Mouse (Mus musculus) midbrain, embryonic 11.5 days (tissue): ENCODE results near the gene Tiam2. TPM values are rescaled to one million over a fixed set of nuclear protein-coding genes. Genes with fewer than 3 reads are reported as not detected.

Source experiments
- ATAC-seq: fragments of 200-750 bp; cut with Nextera tagmentation; 2 replicates; pipeline ENCODE4 v1.8.0; 2017; ENCODE audit warnings: moderate TSS enrichment, moderate library complexity; ENCODE audit not compliant: low FRiP score
- DNase-seq: peaks from one replicate; pipeline ENCODE4 v3.0.0; 2015; ENCODE audit warnings: low spot score; ENCODE audit errors: missing footprints
- H3K27ac ChIP-seq: fragments of 300-500 bp; sonication (generic); 2 replicates; pipeline ENCODE4 v1.5.1; 2014; ENCODE audit warnings: low read depth, low read length
- H3K27me3 ChIP-seq: fragments of 300-500 bp; sonication (generic); 2 replicates; pipeline ENCODE4 v1.6.1; 2014; ENCODE audit warnings: mild to moderate bottlenecking, low read length, moderate library complexity, mixed read lengths; ENCODE audit not compliant: control insufficient read depth, insufficient read depth
- H3K36me3 ChIP-seq: fragments of 300-500 bp; sonication (generic); 2 replicates; pipeline ENCODE4 v1.6.1; 2014; ENCODE audit warnings: mild to moderate bottlenecking, low read length, moderate library complexity, mixed read lengths; ENCODE audit not compliant: control insufficient read depth, insufficient read depth
- H3K4me1 ChIP-seq: fragments of 300-500 bp; sonication (generic); 2 replicates; pipeline ENCODE4 v1.6.1; 2014; ENCODE audit warnings: low read length; ENCODE audit not compliant: control insufficient read depth, insufficient read depth
- H3K4me2 ChIP-seq: fragments of 300-500 bp; sonication (generic); 2 replicates; pipeline ENCODE4 v1.6.1; 2014; ENCODE audit warnings: mild to moderate bottlenecking, moderate library complexity
- H3K4me3 ChIP-seq: fragments of 300-500 bp; sonication (generic); 2 replicates; pipeline ENCODE4 v1.5.1; 2014; ENCODE audit warnings: low read depth, low read length
- H3K9ac ChIP-seq: fragments of 300-500 bp; sonication (generic); 2 replicates; pipeline ENCODE4 v1.6.1; 2014; ENCODE audit warnings: low read length
- H3K9me3 ChIP-seq: fragments of 300-500 bp; sonication (generic); 2 replicates; pipeline ENCODE4 v1.6.1; 2016; ENCODE audit warnings: low read length; ENCODE audit not compliant: control insufficient read depth
- WGBS: fragments of 180-500 bp; shearing (Covaris S2); extraction: QIAGEN DNeasy Blood & Tissue Kit; methylation state at CpG from one replicate; pipeline ENCODE4 v1.1.7; 2014; 5-methylcytosine and 5-hydroxymethylcytosine counted together
- polyA plus RNA-seq: library from polyadenylated mRNA; unstranded; fragments of >200 nt; fragmentation: Nextera tagmentation; extraction: Ambion mirVana; gene quantifications from 2 replicates; pipeline ENCODE4 v1.2.1, GENCODE M21; 2014

The Tiam2 gene
- polyA plus RNA-seq, 1 experiment from 2014 or later = 2.5 TPM

DNA sequence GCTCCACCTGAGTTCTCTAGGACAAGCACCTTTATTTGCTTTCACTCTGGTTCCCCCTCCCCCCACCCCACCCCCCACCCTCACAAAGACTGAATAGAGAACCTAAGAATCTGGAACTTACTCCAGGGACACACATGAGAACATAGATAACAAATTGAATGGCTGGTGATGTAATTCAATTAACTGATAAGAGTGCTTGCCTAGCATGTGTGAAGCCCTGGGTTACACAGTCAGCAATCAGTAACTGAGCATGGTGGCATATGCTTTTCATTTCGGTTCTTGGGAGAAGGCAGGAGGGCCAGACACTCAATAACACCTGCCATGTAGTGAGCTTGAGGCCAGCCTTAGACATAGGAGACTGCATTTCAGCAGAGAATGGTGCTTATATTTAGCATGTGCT lies 229.9 kb downstream of the Tiam2 start:
- Histone ChIP-seq H3K36me3 (no peaks in the 10 kb centered on the region), H3K9ac (no peak overlapping the region), H3K27ac (no peak overlapping the region), H3K4me3 (no peak overlapping the region), H3K4me1 (peaks cover 2% of the 10 kb centered on the region), H3K27me3 (no peaks in the 10 kb centered on the region), H3K4me2 (no peak overlapping the region), H3K9me3 (no peaks in the 10 kb centered on the region)
- WGBS = 89% methylated on average over 1 of the region's 1 CpGs
- ATAC-seq (no peak), DNase-seq (no peak)

- DNase-seq (peak; percentile 99), ATAC-seq (peak; percentile 99)
- peak within 1 kb of the TSS; percentile 59 for H3K4me3 ChIP-seq
- H3K9ac ChIP-seq = peak within 1 kb of the TSS; percentile 60
- peaks cover 2% of the 10 kb centered on the region for H3K4me1 ChIP-seq
- H3K36me3 ChIP-seq = no peaks in the 10 kb centered on the region
- under 1% methylated on average over 60 of the region's 60 CpGs for WGBS
- no peaks in the 10 kb centered on the region for H3K27me3 ChIP-seq
- no peaks in the 10 kb centered on the region for H3K9me3 ChIP-seq
- peak within 1 kb of the TSS; percentile 72 for H3K4me2 ChIP-seq
- H3K27ac ChIP-seq = peak within 1 kb of the TSS; percentile 42; the same call in 1 of the 2 replicates
Measured at GRCm38 (mm10) chr17:3557331-3558311, 231.2 kb downstream of the Tiam2 start, which contains the start of gene Tfb1m. Gene Tfb1m (minus strand): TSS chr17:3557781.

- ATAC-seq (no peak), DNase-seq (no peak)
- Histone ChIP-seq H3K36me3 (no peaks in the 10 kb centered on the region), H3K27ac (no peak overlapping the region; the same call in 1 of the 2 replicates), H3K9ac (no peak overlapping the region), H3K4me3 (peak overlapping the region; percentile 59; the same call in 1 of the 2 replicates), H3K4me1 (peaks cover 2% of the 10 kb centered on the region), H3K4me2 (peak overlapping the region; percentile 72), H3K27me3 (no peaks in the 10 kb centered on the region), H3K9me3 (no peaks in the 10 kb centered on the region)
- 76% methylated on average over 9 of the region's 9 CpGs for WGBS
Measured at GRCm38 (mm10) chr17:3558356-3558870, 232.0 kb downstream of the Tiam2 start.

DNA sequence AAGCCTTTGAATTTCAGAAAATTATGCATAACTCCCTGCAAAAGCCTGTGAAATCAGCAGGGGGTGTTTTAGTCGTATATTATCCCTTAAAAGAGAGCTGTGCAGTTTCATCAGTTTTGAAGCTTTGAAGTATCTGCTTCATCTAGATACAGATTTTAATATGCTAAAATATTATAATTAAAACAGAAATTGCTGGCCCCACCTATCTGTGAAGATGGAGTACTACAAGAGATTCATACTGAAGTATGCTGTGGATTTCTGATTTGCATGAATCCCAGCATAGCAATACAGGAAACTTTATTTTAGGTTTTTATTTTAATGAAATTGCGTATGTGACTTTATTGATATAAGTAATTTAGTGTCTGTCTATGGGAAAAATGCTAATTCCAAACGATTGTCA lies 234.2 kb downstream of the Tiam2 start:
- DNase-seq = no peak
- no peaks in the 10 kb centered on the region for H3K36me3 ChIP-seq
- ATAC-seq = no peak
- no peak overlapping the region for H3K9ac ChIP-seq
- H3K4me2 ChIP-seq = no peak overlapping the region
- peaks cover 2% of the 10 kb centered on the region for H3K4me1 ChIP-seq
- H3K27me3 ChIP-seq = no peaks in the 10 kb centered on the region
- no peak overlapping the region for H3K27ac ChIP-seq
- no peaks in the 10 kb centered on the region for H3K9me3 ChIP-seq
- 76% methylated on average over 3 of the region's 3 CpGs for WGBS
- no peak overlapping the region for H3K4me3 ChIP-seq

GRCm38 (mm10) chr17:3562405-3562804 lies 236.0 kb downstream of the Tiam2 start:
- WGBS = 59% methylated on average over 8 of the region's 8 CpGs
- DNase-seq = no peak
- Histone ChIP-seq H3K9ac (no peak overlapping the region), H3K36me3 (no peaks in the 10 kb centered on the region), H3K4me1 (peaks cover 2% of the 10 kb centered on the region; the same call in 1 of the 2 replicates), H3K9me3 (no peaks in the 10 kb centered on the region), H3K4me2 (no peak overlapping the region), H3K27me3 (no peaks in the 10 kb centered on the region), H3K4me3 (no peak overlapping the region), H3K27ac (no peak overlapping the region)
- no peak for ATAC-seq

DNA sequence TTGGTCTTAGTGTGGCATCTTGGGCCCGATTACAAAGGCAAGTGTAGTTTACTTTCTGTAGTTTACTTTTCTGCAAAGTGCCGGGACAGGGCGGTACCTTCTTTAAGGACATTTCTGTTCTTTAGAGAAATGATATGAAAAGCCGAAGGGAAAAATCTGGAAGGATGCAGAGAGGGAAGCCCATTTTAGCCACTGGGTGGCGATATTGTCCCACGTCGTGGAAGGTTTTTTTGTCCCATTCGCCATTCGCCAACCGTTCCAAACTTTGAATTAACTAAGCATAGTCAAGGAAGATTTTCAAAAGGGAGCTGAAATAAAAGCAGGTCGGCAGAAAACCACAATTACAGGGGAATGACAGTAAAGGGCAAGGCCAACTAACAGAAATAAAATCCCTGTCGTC lies 244.5 kb downstream of the Tiam2 start:
- 7% methylated on average over 12 of the region's 12 CpGs for WGBS
- Histone ChIP-seq H3K9ac (no peak overlapping the region), H3K36me3 (no peaks in the 10 kb centered on the region), H3K27me3 (no peaks in the 10 kb centered on the region), H3K4me3 (no peak overlapping the region), H3K27ac (no peak overlapping the region), H3K4me1 (no peaks in the 10 kb centered on the region), H3K4me2 (no peak overlapping the region), H3K9me3 (no peaks in the 10 kb centered on the region)
- 0 out of 2 replicates have a peak, but pooled peaks have one; percentile 16 for ATAC-seq
- DNase-seq = peak; percentile 98

Other genes starting within 250 kb of the Tiam2 start
- 25.8 and 26.2 TPM in 2 replicates for gene Scaf8, start 211.6 kb upstream of the Tiam2 start, polyA plus RNA-seq
- not detected in 2 replicates for gene Cldn20, start 206.0 kb downstream of the Tiam2 start, polyA plus RNA-seq
- gene Tfb1m, start 231.2 kb downstream of the Tiam2 start, polyA plus RNA-seq = 20.2 and 22.3 TPM in 2 replicates